Mouse (Mus musculus) embryo, embryonic 10.5 days (tissue): ENCODE data around the gene Olfr370.
"Not testable (repeated sequence)": the region's sequence is repeated elsewhere in the genome, so short reads cannot be mapped to it uniquely, and the experiment has no call there.

ENCODE experiments used
- DNase-seq: peaks from one replicate; pipeline ENCODE4 v3.0.0-alpha.2; 2015; ENCODE audit warnings: low spot score

The Olfr370 gene

DNA sequence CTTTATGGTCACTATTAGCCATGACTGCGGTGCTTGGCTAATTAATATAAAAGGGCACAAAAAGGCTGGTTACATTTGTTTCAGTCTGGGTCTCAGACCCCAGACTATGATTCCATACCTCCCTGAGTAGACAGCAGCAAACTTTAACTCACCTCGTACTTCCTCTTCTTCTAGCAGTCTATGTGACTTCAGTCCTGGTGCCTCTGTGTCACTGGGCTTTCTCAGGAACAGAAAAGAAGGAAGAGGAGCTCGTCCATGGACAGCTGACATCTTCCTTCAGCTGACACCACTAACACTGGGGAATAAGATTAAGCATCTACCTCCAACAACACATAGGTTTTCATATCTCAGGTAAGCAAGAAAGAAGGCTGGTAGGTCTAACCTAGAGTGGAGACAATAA is at the start of gene Olfr370:
TSS of gene Olfr370 (plus strand) at position 45 of the 400 bp plus-strand sequence.
- DNase-seq: no peak

DNA sequence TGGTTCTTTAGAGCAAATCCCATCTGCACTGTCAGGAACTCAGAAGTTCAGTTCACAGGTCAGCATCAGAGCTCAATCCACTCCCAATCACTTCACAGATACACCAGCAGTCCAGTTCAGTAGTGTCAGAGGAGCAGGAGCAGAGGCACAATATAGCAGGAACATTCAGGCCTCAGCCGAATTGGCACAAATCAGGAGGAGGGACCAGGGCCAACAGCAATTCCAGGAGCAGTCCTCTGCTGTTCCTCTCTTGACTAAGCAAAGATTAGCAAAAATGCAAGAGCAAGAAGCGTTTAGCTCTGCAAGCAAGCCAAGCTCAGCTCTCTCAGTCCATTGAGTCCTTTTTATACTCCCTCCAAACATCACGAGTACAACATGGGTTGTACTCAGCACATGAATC is 23.9 kb upstream of the Olfr370 start:
- no peak for DNase-seq

DNA sequence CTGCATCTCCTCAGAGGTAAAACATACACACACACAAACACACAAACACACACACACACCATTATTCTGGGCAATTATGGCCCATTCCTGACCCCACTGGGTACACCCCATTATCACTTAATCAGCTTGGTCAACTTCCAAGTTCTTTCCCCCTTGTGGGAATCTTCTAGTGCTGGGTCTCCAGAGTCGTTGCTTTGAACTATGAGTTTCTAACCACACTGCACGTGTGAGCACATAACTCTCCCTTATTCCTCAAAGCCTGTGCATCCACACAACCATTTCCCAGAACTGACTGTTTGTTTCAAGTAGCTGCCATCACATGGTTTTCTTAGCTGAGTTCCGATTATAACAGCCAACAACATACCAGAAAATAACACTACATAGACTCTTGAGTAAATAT is 15.1 kb upstream of the Olfr370 start:
- no peak for DNase-seq

DNA sequence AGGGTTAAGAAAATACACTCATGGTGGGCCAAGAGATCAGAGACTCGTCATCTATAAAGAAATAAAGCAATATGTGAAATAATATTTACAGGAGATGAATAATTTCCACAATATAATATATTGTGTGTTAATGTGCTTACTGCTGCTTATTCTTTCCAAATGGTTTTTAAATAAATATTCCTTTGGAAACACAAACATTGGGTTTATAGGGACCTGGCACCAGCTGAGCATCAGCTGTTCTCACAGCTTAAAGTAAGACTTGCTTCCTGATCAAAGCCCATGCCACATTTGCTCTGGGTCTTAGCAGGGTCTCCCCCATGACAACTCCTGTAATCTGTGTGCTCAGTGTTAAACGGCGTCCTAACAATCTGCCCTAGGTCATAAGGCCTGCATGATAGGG is 14.7 kb upstream of the Olfr370 start:
- DNase-seq: not testable (repeated sequence)

DNA sequence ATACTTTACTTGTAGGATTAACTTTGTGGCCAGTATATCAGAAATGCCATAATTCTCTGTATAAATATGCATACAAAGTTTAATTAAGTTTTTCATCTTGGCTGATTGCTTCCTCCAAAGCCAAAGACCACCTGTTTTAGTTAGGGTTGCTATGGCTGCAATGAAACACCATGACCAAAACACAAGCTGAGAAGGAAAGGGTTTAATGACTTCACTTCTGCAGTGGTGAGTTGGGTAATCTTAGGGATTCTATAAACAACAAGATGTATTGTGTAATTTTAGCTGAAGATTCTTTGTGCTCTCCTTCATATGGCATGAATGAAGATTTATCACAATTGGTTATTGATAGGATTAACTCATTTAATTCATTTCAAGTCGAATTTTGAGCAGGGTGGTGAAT is 14.3 kb upstream of the Olfr370 start:
- DNase-seq: no peak

DNA sequence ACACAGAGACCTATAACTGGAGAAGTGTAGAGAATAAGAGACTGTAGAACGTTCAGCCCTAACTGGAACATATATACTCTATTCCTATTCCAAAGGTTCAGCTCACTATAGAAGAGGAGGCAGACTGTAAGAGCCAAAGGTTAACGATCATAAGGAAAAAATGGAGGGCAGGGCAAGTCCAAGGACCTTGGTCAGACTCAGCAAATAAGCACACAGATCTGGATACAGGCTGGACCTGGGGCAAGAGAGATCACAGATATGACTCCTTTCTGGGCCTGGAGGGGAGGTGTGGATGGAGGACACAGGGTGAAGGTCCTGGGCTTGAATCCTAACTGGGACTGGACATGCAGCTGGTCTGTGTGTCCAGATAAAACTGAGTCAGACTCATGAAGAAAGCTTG is 778 bp upstream of the Olfr370 start:
- DNase-seq: no peak

DNA sequence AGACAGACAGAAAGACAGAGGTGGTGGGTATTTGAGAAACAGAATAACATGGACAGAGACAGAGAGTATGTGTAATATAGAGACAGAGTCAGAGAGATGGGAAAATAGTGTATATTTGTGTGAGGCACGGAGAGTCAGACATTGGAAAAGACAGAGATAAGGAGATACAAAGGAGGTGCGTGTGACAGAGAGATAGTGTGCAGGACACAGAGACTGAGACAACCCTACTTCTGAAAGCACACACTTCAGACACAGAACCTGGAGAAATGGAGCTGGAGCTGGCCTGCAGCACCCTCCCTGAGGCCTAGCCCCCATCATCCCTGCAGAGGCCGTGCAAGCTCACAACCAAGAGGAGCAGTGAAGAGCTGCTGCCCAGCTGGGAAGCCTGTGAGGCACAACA is 27.1 kb downstream of the Olfr370 start:
- no peak for DNase-seq

DNA sequence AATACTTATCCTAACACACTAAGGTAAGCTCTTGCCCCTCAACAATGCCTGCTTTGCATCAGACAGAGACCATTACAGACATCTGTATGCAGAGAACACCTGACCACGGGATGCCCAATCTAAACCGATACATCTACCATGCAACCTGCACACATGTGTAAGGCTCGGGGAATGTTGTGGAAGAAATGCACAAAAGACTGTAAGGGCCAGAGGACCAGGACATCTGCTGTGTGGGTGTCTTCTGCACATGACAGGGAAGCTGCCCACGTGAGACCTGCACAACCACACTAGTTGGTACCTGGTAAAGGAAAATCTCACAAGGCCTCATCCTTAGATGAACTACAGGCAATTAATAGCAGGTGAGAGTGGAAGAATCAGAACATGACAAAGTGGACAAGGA is 27.7 kb downstream of the Olfr370 start:
- DNase-seq: no peak

DNA sequence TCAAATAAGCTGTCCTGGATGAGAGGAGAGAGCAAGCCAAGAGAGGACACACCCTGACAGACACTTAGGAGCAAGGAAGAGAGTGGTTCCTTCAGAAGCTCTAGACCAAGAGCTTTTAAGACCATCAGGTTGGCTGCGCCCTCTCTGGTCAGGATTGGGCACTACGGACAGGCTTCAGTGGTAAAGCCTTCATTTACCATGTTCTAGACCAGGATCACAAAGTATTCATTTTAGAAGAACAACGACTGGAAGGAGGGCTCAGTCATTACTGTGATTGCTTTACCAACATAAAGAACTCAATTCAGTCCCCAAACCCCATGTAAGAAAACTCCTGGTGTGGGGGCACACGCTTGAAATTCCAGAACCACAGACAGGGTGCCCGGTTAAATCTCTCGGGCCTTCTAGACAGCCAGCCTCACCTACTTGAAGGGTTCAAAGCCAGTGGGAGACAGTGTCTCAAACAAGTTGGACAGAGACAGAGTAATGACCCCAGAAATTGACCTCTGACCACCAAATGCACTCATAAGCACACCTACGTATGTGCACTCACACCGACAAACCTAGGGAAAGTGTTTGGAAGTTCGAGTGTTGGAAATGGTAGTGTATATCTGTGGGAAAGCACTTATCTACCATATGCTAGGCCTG is 30.3 kb downstream of the Olfr370 start:
- DNase-seq: peak; percentile 72

DNA sequence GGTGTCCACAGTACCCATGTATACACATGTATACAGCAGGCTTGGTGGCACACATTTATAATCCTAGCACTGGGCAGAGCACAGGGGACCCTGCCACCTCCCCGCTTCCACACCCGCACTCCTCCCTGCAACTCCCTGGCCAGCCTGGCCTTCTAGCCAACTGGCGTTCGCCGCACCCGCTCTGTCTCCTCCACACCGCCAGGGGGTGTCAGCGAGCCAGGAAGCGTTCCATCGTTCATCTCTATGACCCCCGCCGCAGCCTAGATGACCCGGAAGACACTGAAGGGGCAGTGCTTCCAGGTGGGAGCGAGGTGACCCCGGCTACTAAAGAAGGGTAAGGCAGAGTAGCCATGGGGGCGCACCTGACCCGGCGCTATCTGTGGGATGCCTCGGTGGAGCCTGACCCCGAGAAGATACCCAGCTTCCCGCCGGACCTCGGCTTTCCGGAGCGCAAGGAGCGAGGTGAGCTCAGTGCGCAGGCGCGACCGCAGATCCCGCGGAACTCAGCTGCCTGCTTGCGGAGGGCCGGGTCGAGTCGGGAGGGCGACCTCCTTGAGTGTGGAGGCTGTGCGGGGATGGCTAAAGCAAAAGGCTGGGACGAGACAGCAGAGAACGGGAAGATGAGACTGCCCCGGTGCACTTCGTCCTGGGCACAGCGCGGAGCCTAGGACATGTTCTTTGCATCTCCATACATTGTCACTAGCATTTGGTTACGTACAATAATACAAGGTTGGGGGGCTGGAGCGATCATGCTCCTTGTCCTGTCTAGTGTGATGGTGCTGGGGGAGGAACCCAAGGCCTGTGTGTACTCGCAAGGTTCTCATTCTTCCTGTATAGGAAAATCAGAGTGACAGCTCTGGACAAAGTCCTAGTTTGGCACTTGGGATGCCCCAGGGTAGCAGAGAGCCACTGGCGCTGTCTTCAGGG is 31.2 kb downstream of the Olfr370 start, which contains the start of gene Ndufb7:
TSS of gene Ndufb7 (plus strand) at position 203 of the 927 bp plus-strand sequence.
- DNase-seq: peak; percentile 95

DNA sequence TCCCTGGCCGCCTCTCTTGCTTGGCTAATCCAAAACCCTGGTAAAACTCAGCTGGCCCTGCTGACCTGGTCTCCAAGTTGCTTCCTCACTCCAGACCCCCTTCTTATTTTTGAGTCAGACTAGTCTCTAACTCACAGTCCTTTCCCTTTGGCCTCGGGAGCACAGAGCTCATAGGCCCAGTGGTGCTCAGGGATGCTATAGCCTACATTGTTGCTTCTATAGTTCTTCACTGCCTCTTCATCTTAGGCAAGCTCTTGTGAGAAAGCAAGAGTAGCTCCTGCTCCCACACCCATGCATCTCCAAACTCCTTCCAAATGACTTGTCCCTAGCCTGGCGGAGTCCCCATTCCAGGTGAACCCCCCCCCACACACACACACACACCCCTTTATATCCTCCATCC is 32.1 kb downstream of the Olfr370 start:
- no peak for DNase-seq

DNA sequence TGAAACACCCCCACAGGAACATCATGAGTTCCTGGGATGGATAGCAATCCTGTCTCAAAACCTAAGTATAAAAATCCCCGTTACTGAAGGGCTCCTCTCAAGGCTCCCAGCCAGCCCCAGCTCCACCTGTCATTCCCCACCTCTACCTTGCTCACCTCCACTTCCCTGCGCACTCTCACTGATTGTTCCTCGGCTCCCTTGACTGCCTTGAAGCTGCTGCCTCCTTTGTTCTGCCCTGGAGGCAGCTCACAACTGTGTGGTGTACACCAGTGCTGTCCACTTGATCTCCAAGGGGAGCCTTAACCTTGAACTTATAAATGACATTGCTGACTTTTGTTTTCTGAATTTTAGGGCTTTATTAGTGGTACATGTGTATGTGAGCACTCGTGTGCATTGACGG is 32.5 kb downstream of the Olfr370 start:
- DNase-seq: no peak

DNA sequence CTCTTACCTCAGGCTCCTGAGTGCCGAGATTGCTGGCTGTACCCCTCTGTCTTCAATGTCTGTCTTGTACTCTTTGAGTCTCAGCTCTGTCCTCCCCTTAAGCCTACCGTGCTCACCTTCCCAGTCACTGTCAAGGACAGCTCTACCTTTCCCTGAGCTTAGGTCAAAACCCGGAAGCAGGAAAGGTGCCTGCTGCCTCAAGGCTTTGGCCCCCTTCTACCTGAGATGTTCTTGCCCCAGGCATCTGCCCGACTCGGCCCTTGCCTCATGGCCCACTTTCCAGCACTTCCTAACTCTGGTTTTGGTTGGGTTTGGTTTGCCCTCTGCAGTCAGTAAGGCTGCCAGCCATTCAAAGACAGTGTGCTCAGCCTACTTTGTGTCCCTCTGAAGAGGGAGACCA is 33.2 kb downstream of the Olfr370 start:
- DNase-seq: no peak

DNA sequence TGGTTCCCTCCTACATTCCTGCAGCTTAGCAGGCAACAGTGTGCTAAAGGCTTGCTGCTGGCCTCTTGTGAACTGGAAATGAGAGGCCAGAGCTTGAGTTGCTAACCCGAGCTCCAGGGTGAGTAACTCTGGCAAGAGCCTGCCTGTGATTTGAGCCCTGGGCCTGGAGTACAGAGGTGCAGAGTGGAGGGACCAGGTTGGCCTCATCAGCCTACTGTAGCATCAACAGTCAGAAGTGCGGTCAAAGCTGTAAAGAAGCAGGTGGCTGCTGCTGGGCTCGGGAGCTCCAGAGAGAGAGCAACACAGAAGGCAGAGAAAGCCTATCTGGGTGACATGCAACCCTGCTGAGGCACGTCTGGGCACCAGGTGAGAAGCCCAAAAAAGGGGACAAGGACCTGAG is 33.6 kb downstream of the Olfr370 start:
- no peak for DNase-seq

DNA sequence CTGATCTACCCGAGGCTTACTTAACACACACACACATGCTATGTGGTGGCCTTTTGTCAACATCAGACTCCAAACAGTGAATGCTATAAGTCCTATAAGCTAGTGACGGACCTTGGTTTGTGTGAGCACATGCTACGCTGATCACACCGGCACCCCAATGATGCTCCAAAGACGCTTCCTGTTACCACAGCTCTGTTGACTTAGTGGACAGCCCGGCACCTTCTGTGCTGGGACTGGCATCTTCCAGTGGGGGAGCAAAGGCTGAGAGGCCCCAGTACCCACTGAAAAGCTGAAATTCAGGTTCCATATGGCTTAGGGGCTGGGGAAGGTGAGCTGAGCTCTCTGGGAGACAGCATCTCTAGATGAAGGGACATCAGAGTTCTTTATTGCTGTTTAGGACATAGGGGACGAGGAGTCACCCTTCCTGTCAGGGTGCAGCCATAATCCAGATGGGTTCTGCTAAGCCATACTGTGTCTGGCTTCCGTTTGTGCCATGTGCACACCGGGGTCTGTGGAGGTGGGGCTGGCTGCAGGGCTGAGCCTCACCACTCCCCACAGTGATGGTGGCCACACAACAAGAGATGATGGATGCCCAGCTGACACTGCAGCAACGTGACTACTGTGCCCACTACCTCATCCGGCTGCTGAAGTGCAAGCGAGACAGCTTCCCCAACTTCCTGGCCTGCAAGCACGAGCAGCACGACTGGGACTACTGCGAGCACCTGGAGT is 34.9 kb downstream of the Olfr370 start:
- DNase-seq: no peak

DNA sequence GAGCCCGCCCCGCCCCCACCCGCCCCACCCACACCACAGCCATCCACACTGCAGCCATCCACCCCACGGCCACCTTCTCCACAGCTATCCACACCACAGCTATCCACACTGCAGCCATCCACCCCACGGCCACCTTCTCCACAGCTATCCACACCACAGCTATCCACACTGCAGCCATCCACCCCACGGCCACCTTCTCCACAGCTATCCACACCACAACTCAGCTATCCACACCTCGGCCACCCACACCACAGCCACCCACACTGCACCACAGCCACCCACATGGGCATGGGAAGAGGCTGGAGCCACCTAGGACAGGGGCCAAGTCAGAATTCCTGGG is 35.4 kb downstream of the Olfr370 start:
- DNase-seq: not testable (repeated sequence)

DNA sequence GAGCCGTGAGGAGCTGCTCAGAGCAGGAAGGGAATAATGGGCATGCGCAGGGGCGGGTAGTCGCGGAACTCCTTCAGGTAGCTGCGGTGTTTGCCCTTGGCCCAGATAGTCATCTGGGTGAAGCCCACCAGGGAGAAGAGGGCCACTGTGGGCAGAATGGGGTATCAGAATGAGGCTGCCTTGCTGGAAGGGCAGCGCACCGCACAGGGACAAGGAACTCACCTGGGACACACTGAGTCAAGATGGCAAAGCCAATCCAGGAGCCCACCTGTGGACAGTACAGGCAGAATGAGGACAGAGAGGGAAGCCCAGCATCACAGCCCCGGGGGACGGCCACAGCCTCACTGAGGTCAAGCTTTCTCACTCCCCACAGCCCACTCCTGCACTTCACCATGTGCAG is 36.2 kb downstream of the Olfr370 start:
- no peak for DNase-seq

DNA sequence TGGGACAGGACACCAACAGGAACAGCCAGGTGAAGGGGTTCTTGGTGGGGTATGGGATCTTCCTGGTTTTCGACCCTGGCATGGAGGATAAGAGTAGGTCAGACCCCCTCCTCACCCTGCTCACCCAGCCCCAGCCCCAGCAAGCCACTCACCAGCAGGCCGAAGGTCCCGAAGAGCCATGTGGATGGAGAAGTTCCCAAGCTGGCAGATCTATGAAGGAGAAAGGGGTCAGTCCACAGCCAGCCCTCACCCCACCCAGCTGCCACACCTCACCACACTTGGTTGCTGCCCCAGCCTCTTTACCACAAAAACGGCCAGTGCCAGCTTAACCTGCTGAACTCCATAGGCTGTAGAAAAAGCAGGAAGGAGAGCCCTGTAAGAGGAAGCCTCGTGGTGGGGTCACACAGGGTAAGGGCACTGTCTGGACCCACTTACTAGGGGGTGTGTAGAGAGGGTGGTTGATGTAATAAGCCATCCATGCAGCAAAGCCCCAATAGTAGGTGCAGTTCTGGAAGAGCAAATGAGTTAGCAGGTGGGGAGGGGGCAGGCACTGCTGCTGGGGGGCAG is 36.7 kb downstream of the Olfr370 start:
- DNase-seq: no peak

DNA sequence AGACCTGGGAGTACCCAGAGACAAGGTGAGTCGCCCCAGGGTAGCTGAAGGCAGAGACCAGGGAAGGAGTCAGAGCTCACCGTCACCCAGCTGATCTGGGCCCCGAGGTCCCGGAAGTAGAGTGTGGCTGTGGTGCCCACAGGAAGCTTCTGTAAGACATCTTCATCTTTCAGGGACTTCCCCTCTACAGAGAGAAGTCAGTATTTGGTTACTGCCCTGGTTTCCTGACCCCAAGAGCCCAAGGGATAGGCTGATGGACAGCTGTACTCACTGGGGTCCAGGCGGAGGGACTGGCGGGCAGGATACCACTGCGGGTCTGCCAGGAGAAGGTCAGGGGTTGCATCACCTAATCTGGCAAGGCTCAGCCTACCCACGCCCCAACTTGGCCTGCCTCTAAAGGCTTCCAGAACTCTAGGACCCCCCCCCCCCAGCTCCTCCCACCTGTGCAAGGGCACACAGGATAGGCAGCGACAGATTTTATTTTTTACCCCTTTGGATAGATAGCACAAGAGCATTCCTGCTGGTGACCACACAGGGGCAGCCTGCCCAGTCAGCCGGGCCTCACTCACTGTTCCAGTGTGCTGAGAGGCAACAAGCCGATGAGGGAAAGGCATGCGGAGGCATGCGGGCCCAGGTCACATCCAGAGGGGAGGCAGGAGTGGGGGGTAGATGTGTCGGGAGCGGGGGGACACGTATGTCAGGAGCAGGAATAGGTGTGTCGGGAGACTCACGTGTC is 37.7 kb downstream of the Olfr370 start:
- DNase-seq: no peak

DNA sequence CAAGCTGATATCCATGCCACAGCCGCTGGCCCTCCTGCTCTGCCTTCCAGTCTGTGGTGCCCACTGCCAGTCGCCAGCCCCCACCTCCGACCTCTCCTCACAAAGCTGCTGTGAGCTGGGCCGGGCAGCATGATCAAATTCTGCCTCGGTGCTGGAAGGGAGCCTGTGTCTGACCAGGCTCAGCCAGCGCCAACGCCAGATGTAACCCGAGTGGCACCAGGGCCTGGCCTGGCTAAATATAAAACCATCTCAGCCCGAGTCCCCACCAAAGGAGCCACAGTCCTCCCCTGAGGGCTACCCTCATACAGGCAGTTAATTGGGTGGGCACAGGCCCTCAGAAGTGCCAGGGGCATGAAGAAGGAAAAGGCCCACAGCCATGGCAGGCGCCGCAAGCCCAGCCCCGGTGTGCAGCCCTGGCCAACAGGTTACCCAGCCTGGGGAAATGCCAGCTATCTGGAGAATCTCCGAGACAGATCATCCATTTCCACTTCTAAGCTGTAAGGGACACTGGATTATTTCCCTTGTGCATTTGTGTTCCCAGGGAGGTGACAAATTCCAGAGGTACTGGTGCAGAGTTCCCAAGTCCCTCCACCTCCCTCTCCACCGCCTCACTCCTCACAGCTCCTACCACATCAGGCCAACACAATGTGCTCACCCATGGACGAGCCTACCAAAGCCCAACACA is 39.2 kb downstream of the Olfr370 start:
- no peak for DNase-seq
